Comparison of ENCODE assay signal across 17 mouse cellular contexts in the genomic region with DNA sequence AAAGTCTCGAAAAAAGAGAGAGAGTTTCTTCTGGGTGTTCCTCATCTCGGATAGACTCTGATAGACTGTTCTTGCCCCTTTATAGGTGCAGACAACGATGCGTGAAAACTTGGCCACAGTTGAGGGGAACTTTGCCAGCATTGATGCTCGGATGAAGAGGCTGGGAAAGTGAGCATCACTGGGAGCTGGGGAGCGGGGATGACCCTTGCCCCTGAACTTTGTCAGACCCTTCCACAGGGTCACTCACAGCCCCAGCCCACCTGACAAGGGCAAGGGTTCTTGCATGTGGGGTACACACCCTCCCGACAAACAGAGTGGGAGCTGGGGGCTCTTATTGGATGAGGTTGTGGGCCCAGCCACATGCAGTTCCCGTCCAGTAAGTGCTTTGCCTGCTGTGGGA. TPM values are rescaled to one million over a fixed set of nuclear protein-coding genes. Genes with fewer than 3 reads are reported as not detected.
"Had no signal": no experiment of that assay in that cellular context is flagged by ENCODE, and none has a peak within 500 bp of the region (broad histone marks: within the 10 kb centered on the region; RNA-seq: fewer than 3 reads in every experiment).

No protein-coding gene starts in this region.

- DNase-seq: layer of hippocampus, postnatal 36 days; liver, postnatal 0 days; lung, embryonic 14.5 days; retina, postnatal 1 day; right cerebral cortex, postnatal 25 days; spleen, adult 18-20 months; thymus, postnatal 36 days had no signal

- H3K4me2 ChIP-seq: lung, embryonic 14.5 days; midbrain, embryonic 11.5 days; midbrain, embryonic 15.5 days; neural tube, embryonic 13.5 days; stomach, embryonic 15.5 days had no signal

- H3K27ac ChIP-seq: left cerebral cortex, adult 2 months; liver, embryonic 14.5 days; macrophage; midbrain, embryonic 15.5 days; neural tube, embryonic 13.5 days; stomach, embryonic 15.5 days had no signal

- ATAC-seq: intestine, postnatal 0 days; liver, postnatal 0 days; lung, postnatal 0 days; midbrain, embryonic 15.5 days had no signal

- H3K4me3 ChIP-seq: left cerebral cortex, adult 2 months; midbrain, embryonic 15.5 days; neural tube, embryonic 13.5 days; stomach, embryonic 15.5 days had no signal

- H3K27me3 ChIP-seq: midbrain, embryonic 15.5 days; neural tube, embryonic 13.5 days; stomach, embryonic 15.5 days had no signal

- H3K9me3 ChIP-seq: midbrain, embryonic 15.5 days; neural tube, embryonic 13.5 days; stomach, embryonic 15.5 days had no signal

- H3K9ac ChIP-seq: liver, embryonic 14.5 days; liver, postnatal 0 days; lung, embryonic 14.5 days; midbrain, embryonic 15.5 days; neural tube, embryonic 13.5 days; stomach, embryonic 15.5 days had no signal

RNA-seq across cellular contexts. Expression of a gene that starts 18.2 kb away (rescaled TPM):
- total RNA-seq: neutrophil, adult 5-6 weeks had no signal
